Mouse (Mus musculus): Measurements from ENCODE around the gene Aebp2. TPM values are rescaled to one million over a fixed set of nuclear protein-coding genes. Genes with fewer than 3 reads are reported as not detected.

Gene Aebp2
- polyA plus RNA-seq, 1 experiment from 2014 or later = 11.7 TPM

DNA sequence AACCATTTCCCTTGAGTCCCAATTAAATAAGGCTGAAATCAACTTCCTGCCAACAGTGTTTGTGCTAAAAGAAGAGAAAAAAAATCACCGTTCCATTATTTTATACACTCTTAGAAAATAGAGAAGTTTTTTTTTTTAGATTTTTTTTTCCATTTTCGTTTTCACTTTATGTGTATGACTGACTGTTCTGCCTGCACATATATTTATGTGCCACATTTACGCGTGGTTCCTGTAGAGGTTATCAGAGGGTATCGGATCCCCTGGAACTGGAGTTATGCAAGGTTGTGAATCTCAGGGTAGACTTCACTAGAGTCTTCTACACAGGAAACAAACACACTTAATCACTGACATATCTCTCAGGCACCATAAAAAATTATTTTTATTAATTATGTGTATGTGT lies 12.3 kb upstream of the Aebp2 start:
- H3K4me1 ChIP-seq (replicated peaks) = 0 out of 2 replicates have a peak, but pooled peaks cover 4% of the 10 kb centered on the region
- H3K9me3 ChIP-seq = no peaks in the 10 kb centered on the region
- no peak overlapping the region for H3K9ac ChIP-seq (replicated peaks)
- H3K27ac ChIP-seq = no peak overlapping the region
- H3K4me2 ChIP-seq (replicated peaks) = no peak overlapping the region
- 95% methylated on average over 5 of the region's 5 CpGs for WGBS
- H3K36me3 ChIP-seq = no peaks in the 10 kb centered on the region
- H3K27me3 ChIP-seq = no peaks in the 10 kb centered on the region
- no peak overlapping the region for H3K4me3 ChIP-seq (replicated peaks)
- no peak for ATAC-seq

GRCm38 (mm10) chr6:140611282-140611681 lies 11.2 kb upstream of the Aebp2 start:
- no peak overlapping the region for H3K4me2 ChIP-seq (replicated peaks)
- no peak overlapping the region for H3K4me3 ChIP-seq (replicated peaks)
- H3K27me3 ChIP-seq = no peaks in the 10 kb centered on the region
- no peak overlapping the region for H3K27ac ChIP-seq
- ATAC-seq = no peak
- no peaks in the 10 kb centered on the region for H3K9me3 ChIP-seq
- WGBS = 78% methylated on average over 4 of the region's 4 CpGs
- no peak overlapping the region for H3K9ac ChIP-seq (replicated peaks)
- H3K36me3 ChIP-seq = no peaks in the 10 kb centered on the region
- 0 out of 2 replicates have a peak, but pooled peaks cover under 1% of the 10 kb centered on the region for H3K4me1 ChIP-seq (replicated peaks)

GRCm38 (mm10) chr6:140611893-140612473 lies 10.5 kb upstream of the Aebp2 start:
- WGBS = 74% methylated on average over 13 of the region's 13 CpGs
- H3K9me3 ChIP-seq = no peaks in the 10 kb centered on the region

DNA sequence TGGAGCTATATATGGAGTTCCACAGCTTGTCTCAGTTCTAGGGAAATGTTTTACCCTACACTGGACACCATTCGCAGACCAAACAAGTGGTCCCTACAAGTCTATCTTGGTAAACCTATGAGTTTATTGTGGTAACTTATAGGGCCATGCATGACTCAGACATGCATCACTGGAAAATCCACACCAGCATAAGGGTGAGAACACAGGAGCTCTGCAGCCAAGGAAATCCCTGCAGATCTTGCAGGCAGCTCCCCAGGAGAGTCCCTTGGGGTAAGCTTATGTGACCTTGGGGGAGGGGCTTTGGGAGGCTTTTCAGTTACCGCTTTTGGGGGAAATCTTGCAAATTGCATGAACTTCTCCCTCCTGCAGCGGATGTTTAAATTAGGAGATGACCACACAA lies 8.6 kb upstream of the Aebp2 start:
- no peak overlapping the region for H3K4me2 ChIP-seq (replicated peaks)
- 82% methylated on average over 3 of the region's 3 CpGs for WGBS
- H3K9me3 ChIP-seq = no peaks in the 10 kb centered on the region

More at GRCm38 (mm10) chr6:140611893-140612473, 10.5 kb upstream of the Aebp2 start:
- no peak overlapping the region for H3K4me3 ChIP-seq (replicated peaks)
- no peak overlapping the region for H3K4me2 ChIP-seq (replicated peaks)
- H3K9ac ChIP-seq (replicated peaks) = no peak overlapping the region
- ATAC-seq = no peak
- H3K27me3 ChIP-seq = no peaks in the 10 kb centered on the region
- no peaks in the 10 kb centered on the region for H3K4me1 ChIP-seq (replicated peaks)
- H3K27ac ChIP-seq = no peak overlapping the region
- H3K36me3 ChIP-seq = no peaks in the 10 kb centered on the region

GRCm38 (mm10) chr6:140614711-140615110 lies 7.8 kb upstream of the Aebp2 start:
- H3K36me3 ChIP-seq = no peaks in the 10 kb centered on the region
- H3K27me3 ChIP-seq = no peaks in the 10 kb centered on the region
- H3K9me3 ChIP-seq = no peaks in the 10 kb centered on the region
- 94% methylated on average over 11 of the region's 11 CpGs for WGBS
- no peak overlapping the region for H3K27ac ChIP-seq
- no peak overlapping the region for H3K4me3 ChIP-seq (replicated peaks)
- no peaks in the 10 kb centered on the region for H3K4me1 ChIP-seq (replicated peaks)
- H3K4me2 ChIP-seq (replicated peaks) = no peak overlapping the region
- ATAC-seq = no peak
- H3K9ac ChIP-seq (replicated peaks) = no peak overlapping the region

More for the DNA sequence above, 8.6 kb upstream of the Aebp2 start:
- Histone ChIP-seq H3K4me1 (replicated peaks) (no peaks in the 10 kb centered on the region), H3K9ac (replicated peaks) (no peak overlapping the region), H3K4me3 (replicated peaks) (no peak overlapping the region), H3K27me3 (no peaks in the 10 kb centered on the region), H3K27ac (no peak overlapping the region), H3K36me3 (no peaks in the 10 kb centered on the region)
- ATAC-seq = no peak

DNA sequence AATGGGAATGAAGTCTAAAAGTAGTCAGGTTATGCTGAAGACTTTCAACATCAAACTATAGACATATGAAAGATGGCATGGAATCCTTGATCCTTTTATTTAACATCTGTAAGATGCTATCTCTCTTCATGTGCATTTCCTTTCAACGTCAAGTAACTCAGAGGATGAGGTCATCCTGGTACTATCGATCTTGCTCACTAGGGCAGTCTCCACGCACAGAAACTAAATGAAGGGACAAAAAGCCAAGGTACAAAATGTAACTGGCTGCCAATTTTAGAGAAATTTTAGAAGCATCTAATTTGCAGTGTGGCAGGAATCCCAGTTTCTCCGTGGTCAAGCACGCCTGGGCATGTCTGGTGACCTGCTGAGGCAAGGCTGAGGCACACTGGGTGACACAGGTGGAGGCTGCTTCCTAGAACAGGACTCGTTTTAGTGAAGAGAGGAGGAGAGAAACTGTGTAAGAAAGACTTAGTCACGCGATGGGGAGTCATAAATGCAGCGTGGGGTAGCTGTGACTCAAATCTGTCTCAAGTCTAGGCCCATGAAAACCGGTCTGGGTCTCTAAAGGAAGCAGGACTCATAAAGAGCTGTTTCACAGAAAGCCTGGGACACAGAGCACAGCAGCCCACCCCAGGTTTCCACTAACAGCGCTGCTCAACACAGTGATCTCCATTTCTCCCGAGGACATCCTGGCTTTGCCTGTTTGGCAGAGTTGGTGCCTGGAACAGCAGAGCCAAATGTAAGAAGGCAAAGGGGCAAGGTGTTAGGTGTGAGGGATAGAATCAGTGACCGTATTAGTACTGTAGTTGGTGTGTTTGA lies 1.7 kb upstream of the Aebp2 start:
- Histone ChIP-seq H3K9ac (replicated peaks) (no peak overlapping the region), H3K36me3 (no peaks in the 10 kb centered on the region), H3K9me3 (no peaks in the 10 kb centered on the region), H3K4me2 (replicated peaks) (no peak overlapping the region), H3K4me1 (replicated peaks) (peaks cover 16% of the 10 kb centered on the region), H3K27ac (no peak overlapping the region), H3K27me3 (0 out of 2 replicates have a peak, but pooled peaks cover 5% of the 10 kb centered on the region), H3K4me3 (replicated peaks) (no peak overlapping the region)
- 67% methylated on average over 13 of the region's 13 CpGs for WGBS
- no peak for ATAC-seq

DNA sequence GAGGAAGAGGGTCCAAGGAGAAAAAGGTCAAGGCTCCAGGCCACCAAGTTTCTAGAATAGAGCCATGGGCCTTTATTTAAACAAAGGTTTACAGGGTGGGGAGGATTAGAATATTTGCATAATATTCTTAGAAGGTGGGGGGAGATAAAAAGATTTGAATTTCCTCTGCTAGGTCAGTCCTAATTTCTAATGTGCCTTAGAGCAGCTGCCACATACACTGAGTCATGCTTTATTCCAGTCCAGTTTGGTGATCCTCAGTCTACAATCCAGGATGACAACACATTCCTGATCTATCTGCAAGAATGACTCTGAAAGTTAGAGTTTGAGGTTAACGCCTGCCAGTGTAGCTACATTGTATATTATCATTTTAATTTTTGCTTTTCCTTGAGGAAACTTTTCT lies 841 bp upstream of the Aebp2 start:
- Histone ChIP-seq H3K4me1 (replicated peaks) (peaks cover 25% of the 10 kb centered on the region), H3K27me3 (0 out of 2 replicates have a peak, but pooled peaks cover 5% of the 10 kb centered on the region), H3K27ac (no peak overlapping the region), H3K4me3 (replicated peaks) (no peak overlapping the region), H3K9ac (replicated peaks) (no peak overlapping the region), H3K36me3 (no peaks in the 10 kb centered on the region), H3K4me2 (replicated peaks) (no peak overlapping the region), H3K9me3 (no peaks in the 10 kb centered on the region)
- no peak for ATAC-seq
- WGBS = 97% methylated on average over 1 of the region's 1 CpGs

DNA sequence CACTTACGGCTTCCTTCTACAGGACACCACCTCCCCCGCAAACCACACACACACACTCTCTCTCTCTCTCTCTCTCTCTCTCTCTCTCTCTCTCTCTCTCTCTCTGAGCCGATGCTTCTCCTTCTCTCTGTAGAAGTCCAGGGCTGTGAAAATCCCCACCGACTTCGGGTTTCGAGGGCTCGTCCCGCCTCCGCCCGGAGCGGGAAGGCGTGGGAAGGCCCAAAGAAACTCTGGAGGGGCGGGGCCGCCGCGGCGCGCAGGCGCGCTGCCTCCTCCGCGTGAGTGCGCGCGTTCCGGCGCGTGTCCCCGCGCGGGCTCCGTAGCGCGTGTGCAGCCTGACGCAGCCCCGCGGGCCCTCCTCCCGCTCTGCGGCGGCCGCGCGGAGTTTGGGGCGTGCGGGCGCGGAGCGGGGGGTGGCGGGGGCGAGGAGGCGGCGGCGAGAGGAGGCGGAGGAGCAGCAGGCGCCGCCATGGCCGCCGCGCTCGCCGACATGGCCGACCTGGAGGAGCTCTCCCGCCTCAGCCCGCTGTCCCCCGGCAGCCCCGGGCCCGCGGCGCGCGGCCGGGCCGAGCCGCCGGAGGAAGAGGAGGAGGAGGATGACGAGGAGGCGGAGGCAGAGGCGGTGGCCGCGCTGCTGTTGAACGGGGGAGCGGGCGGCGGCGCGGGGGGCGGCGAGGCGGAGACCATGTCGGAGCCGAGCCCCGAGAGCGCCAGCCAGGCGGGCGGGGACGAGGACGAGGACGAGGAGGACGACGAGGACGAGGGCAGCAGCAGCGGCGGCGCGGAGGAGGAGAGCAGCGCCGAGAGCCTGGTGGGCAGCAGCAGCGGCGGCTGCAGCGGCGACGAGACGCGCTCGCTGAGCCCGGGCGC lies 998 bp downstream of the Aebp2 start:
- 0 out of 2 replicates have a peak, but pooled peaks cover 5% of the 10 kb centered on the region for H3K27me3 ChIP-seq
- H3K4me3 ChIP-seq (replicated peaks) = peak overlapping the region; percentile 100
- H3K27ac ChIP-seq = peak overlapping the region; percentile 95
- ATAC-seq = peak; percentile 91
- WGBS = under 1% methylated on average over 82 of the region's 117 CpGs
- H3K4me1 ChIP-seq (replicated peaks) = peaks cover 39% of the 10 kb centered on the region
- H3K9me3 ChIP-seq = no peaks in the 10 kb centered on the region
- peak overlapping the region; percentile 99 for H3K9ac ChIP-seq (replicated peaks)
- peak overlapping the region; percentile 88 for H3K4me2 ChIP-seq (replicated peaks)
- H3K36me3 ChIP-seq = no peaks in the 10 kb centered on the region

DNA sequence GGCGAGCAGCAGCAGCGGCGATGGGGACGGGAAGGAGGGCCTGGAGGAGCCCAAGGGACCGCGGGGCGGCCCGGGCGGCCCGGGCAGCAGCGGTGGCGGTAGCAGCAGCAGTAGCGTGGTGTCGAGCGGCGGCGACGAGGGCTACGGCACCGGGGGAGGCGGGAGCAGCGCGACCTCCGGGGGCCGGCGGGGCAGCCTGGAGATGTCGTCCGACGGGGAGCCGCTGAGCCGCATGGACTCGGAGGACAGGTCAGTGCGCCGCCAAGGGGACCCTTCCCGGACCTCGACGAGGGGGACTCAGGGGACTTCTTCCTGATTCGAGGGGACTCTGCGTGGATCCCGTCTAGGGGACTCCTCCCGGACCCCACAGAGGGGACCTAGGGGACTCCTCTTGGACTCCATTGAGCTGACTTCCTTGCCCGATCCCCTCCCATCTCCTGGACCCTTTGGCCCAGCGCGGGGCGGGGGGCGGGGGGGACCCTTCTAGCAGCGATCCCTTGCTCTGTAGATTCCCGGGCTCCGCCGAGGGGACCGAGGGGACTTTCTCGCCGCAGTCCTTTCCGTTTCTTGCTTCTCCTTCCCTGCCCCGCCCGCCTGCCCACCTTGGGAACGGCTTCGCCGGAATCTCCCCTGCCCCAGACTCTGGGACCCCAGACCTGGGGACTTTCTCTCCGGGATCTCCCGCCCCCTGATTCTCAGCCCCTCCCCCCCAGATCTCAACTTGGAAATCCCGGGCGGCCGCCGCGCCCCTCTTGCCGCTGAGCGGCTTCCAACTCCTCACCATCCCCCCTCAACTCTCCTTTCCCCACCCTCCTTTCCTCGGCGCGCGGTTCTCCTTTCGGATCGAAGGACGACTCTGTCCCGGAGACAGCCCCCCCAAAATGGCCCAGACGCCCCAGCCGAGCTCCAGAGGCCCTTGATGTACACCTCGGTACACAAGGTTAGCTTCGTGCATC lies 1.9 kb downstream of the Aebp2 start:
- no peaks in the 10 kb centered on the region for H3K36me3 ChIP-seq
- peak overlapping the region; percentile 95 for H3K27ac ChIP-seq
- H3K9ac ChIP-seq (replicated peaks) = peak overlapping the region; percentile 99
- H3K4me2 ChIP-seq (replicated peaks) = peak overlapping the region; percentile 88
- WGBS = under 1% methylated on average over 75 of the region's 80 CpGs
- H3K4me3 ChIP-seq (replicated peaks) = peak overlapping the region; percentile 100
- peak; percentile 55 for ATAC-seq
- peaks cover 43% of the 10 kb centered on the region for H3K4me1 ChIP-seq (replicated peaks)
- H3K9me3 ChIP-seq = no peaks in the 10 kb centered on the region
- 0 out of 2 replicates have a peak, but pooled peaks cover 5% of the 10 kb centered on the region for H3K27me3 ChIP-seq

- Histone ChIP-seq H3K27me3 (no peaks in the 10 kb centered on the region), H3K4me1 (replicated peaks) (peaks cover 51% of the 10 kb centered on the region), H3K4me2 (replicated peaks) (peak overlapping the region; percentile 28), H3K4me3 (replicated peaks) (peak overlapping the region; percentile 9; the same call in 1 of the 2 replicates), H3K9me3 (no peaks in the 10 kb centered on the region), H3K27ac (0 out of 2 replicates have a peak overlapping the region, but pooled peaks have one; percentile 30), H3K9ac (replicated peaks) (no peak overlapping the region), H3K36me3 (peaks cover 4% of the 10 kb centered on the region)
- 73% methylated on average over 4 of the region's 4 CpGs for WGBS
- ATAC-seq = no peak
These were observed 6.9 kb downstream of the Aebp2 start for GRCm38 (mm10) chr6:140629176-140629859.
